Mouse (Mus musculus): Measurements from ENCODE around the gene Mrpl57. TPM values are rescaled to one million over a fixed set of nuclear protein-coding genes. Genes with fewer than 3 reads are reported as not detected.

The Mrpl57 gene
- polyA plus RNA-seq, 1 experiment from 2014 or later: 161 TPM

DNA sequence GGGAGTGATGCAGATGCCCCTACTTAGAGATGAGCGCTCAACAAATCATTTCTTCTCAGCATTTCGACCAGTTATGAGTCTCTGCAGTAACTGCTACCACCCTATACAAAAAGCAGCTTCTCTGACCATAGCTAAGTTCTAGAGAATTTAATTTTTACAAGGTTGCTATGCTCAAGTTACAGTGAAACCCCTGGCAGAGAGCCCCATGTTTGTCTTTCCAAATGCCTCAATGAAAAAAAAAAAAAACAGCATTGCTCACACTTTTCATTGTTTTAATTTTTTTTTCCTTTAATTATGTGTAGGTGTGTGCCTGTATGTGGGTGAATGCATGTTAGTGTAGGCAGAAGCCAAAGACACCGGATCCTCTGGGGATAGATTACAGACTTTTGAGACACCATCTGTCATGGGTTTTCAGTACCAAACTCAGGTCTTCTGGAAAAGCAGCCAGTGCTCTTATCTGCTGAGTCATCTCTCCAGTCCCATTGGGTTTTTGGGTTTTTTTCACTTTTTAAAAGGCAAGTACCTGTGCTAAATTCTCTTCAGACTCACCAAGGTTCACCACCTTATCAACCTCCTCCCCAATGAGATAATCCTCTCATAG is 40.7 kb downstream of the Mrpl57 start:
- Histone ChIP-seq H3K4me3 (ENCODE audit: low read length) (no peak overlapping the region), H3K27ac (ENCODE audit: low read depth, low read length) (no peak overlapping the region), H3K9ac (ENCODE audit: low read depth, low read length) (no peak overlapping the region), H3K4me1 (ENCODE audit: control insufficient read depth, insufficient read depth, low read length) (no peaks in the 10 kb centered on the region), H3K36me3 (ENCODE audit: control insufficient read depth, insufficient read depth, low read length) (peaks cover 49% of the 10 kb centered on the region), H3K27me3 (ENCODE audit: control insufficient read depth, insufficient read depth, low read length) (no peaks in the 10 kb centered on the region), H3K9me3 (ENCODE audit: control insufficient read depth, low read length) (no peaks in the 10 kb centered on the region), H3K4me2 (replicated peaks; ENCODE audit: low read depth, low read length) (no peak overlapping the region)
- no peak for ATAC-seq (ENCODE audit: low FRiP score, low TSS enrichment)
- 88% methylated on average over 3 of the region's 3 CpGs for WGBS

DNA sequence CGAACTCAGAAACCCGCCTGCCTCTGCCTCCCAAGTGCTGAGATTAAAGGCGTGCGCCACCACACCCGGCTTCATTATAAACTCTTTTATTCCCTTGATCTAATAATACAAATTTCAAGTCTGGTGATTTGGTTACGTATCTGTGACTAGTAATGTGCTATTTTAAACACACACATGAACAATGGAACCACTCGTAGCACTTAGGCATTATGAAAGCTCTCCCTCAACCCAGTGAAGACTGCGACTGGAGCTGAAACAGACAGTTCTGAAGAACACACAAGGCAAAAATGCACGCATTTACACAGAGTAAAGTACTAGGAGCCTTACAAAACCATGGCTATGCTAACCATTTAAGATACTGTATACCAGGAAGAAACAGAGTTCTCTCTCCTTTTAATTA is 51.9 kb downstream of the Mrpl57 start:
- 96% methylated on average over 9 of the region's 9 CpGs for WGBS
- 0 out of 2 replicates have a peak, but pooled peaks cover 5% of the 10 kb centered on the region for H3K4me1 ChIP-seq (ENCODE audit: control insufficient read depth, insufficient read depth, low read length)
- no peak for ATAC-seq (ENCODE audit: low FRiP score, low TSS enrichment)
- no peak overlapping the region for H3K4me2 ChIP-seq (replicated peaks; ENCODE audit: low read depth, low read length)
- no peaks in the 10 kb centered on the region for H3K9me3 ChIP-seq (ENCODE audit: control insufficient read depth, low read length)
- no peaks in the 10 kb centered on the region for H3K27me3 ChIP-seq (ENCODE audit: control insufficient read depth, insufficient read depth, low read length)
- no peak overlapping the region for H3K27ac ChIP-seq (ENCODE audit: low read depth, low read length)
- no peak overlapping the region for H3K4me3 ChIP-seq (ENCODE audit: low read length)
- H3K9ac ChIP-seq (ENCODE audit: low read depth, low read length): no peak overlapping the region
- H3K36me3 ChIP-seq (ENCODE audit: control insufficient read depth, insufficient read depth, low read length): no peaks in the 10 kb centered on the region; the same call in 1 of the 2 replicates

Small RNAs within 50 kb of the gene (microRNA-seq; reads per million reads assigned to microRNA genes)
- not detected for gene Mir3077

Other genes starting within 250 kb of the Mrpl57 start
- 25.4 and 36.7 TPM in 2 replicates for gene Xpo4, start 160.8 kb upstream of the Mrpl57 start, polyA plus RNA-seq (2014; fragmentation: Nextera tagmentation; extraction: Ambion mirVana)
- not detected in 2 replicates for gene Gm49361, start 80.1 kb upstream of the Mrpl57 start, polyA plus RNA-seq (2014; fragmentation: Nextera tagmentation; extraction: Ambion mirVana)
- 12.6 and 21.5 TPM in 2 replicates for gene Lats2, start 67.8 kb upstream of the Mrpl57 start, polyA plus RNA-seq (2014; fragmentation: Nextera tagmentation; extraction: Ambion mirVana)
- gene Sap18, start 28.1 kb upstream of the Mrpl57 start, polyA plus RNA-seq (2014; fragmentation: Nextera tagmentation; extraction: Ambion mirVana): 37.2 and 49.1 TPM in 2 replicates
- 32.1 and 51.9 TPM in 2 replicates for gene Ska3, start within 50 bp of the Mrpl57 start, polyA plus RNA-seq (2014; fragmentation: Nextera tagmentation; extraction: Ambion mirVana)
- gene Zdhhc20, start 64.0 kb downstream of the Mrpl57 start, polyA plus RNA-seq (2014; fragmentation: Nextera tagmentation; extraction: Ambion mirVana): 66.8 and 69.0 TPM in 2 replicates
- gene Micu2, start 173.0 kb downstream of the Mrpl57 start, polyA plus RNA-seq (2014; fragmentation: Nextera tagmentation; extraction: Ambion mirVana): 58.0 and 60.5 TPM in 2 replicates
- 7.1 and 8.5 TPM in 2 replicates for gene Fgf9, start 244.3 kb downstream of the Mrpl57 start, polyA plus RNA-seq (2014; fragmentation: Nextera tagmentation; extraction: Ambion mirVana)